Mouse (Mus musculus) megakaryocyte progenitor cell, adult 5-6 weeks (primary cell): Measurements from ENCODE around the gene Gpbar1. TPM values are rescaled to one million over a fixed set of nuclear protein-coding genes. Genes with fewer than 3 reads are reported as not detected.
"Not testable (repeated sequence)": the region's sequence is repeated elsewhere in the genome, so short reads cannot be mapped to it uniquely, and the experiment has no call there.

Experiments
- ATAC-seq: replicated peaks from 2 replicates; pipeline ENCODE4 v1.8.0; 2016; ENCODE audit warnings: mild to moderate bottlenecking, moderate TSS enrichment, inconsistent platforms; ENCODE audit not compliant: poor library complexity
- total RNA-seq, 2 experiments: library from RNA; stranded (forward) in 1 of 2; stranded (reverse) in 1 of 2; fragments of 157-497, 149-512 nt in 1 of 2; fragments of 200-1000 nt in 1 of 2; gene quantifications; 2 replicates each; pipeline versions ENCODE4 v1.2.3 to v1.2.4; 2015 to 2017

The Gpbar1 gene
- total RNA-seq, 2 experiments from 2014 or later = not detected

GRCm38 (mm10) chr1:74314796-74315195, 36.4 kb downstream of the Gpbar1 start:
- no peak for ATAC-seq

- ATAC-seq = no peak
Observed at GRCm38 (mm10) chr1:74316114-74316827, 37.9 kb downstream of the Gpbar1 start.

DNA sequence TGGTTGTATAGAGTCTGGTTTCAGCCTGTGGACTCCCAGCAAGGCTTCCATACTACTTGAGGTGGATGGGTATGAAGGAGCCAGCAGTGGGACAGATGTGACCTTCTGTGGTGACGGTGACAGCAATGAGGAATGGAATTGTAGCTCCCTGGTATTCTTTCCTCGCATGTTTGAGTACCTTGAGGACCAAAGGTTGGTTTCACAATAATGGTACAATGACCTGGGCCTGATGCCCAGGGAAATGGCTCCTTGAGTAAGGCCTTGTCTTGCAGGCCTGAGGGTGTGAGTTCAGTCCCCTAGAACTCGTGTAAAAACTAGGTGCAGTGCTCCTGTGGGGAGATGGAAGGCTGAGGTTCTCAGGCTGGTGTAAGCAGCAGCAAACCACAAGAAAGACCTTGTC, 40.4 kb downstream of the Gpbar1 start:
- no peak for ATAC-seq

GRCm38 (mm10) chr1:74321396-74321795, 43.0 kb downstream of the Gpbar1 start:
- no peak for ATAC-seq

DNA sequence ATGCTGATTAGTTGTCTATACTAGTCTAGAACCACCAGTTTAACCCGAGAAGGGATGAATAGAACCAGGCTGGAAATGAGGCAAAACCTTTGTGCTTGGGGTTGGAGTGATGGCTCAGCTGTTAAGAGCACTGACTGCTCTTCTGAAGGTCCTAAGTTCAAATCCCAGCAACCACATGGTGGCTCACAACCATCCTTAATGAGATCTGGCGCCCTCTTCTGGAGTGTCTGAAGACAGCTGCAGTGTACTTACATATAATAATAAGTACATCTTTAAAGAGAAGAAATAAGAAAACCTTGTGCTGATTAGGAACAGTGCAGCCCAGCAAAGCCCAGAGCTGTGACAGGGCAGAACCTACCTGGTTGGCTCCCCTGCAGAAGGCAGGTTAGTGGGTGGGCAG, 48.6 kb downstream of the Gpbar1 start:
- not testable (repeated sequence) for ATAC-seq

Other genes with a start within 250 kb of the Gpbar1 start
- gene Tns1, start 154.1 kb upstream of the Gpbar1 start, total RNA-seq (2015) = 12.4 and 15.4 TPM in 2 replicates
- gene Tns1, start 154.1 kb upstream of the Gpbar1 start, total RNA-seq (2017) = 3.1 and 9.7 TPM in 2 replicates
- gene Rufy4, start 153.0 kb upstream of the Gpbar1 start, total RNA-seq (2015) = 0.37 and 0.72 TPM in 2 replicates
- gene Rufy4, start 153.0 kb upstream of the Gpbar1 start, total RNA-seq (2017) = 0.54 and 0.68 TPM in 2 replicates
- gene Cxcr2, start 124.6 kb upstream of the Gpbar1 start, total RNA-seq (2015) = 5.3 and 9.3 TPM in 2 replicates
- gene Cxcr2, start 124.6 kb upstream of the Gpbar1 start, total RNA-seq (2017) = 9.5 and 10.7 TPM in 2 replicates
- gene Cxcr1, start 83.9 kb upstream of the Gpbar1 start, total RNA-seq (2015) = not detected in 2 replicates
- not detected in 2 replicates for gene Cxcr1, start 83.9 kb upstream of the Gpbar1 start, total RNA-seq (2017)
- gene Arpc2, start 42.5 kb upstream of the Gpbar1 start, total RNA-seq (2015) = 802 and 912 TPM in 2 replicates
- gene Arpc2, start 42.5 kb upstream of the Gpbar1 start, total RNA-seq (2017) = 414 and 435 TPM in 2 replicates
- 45.3 and 49.7 TPM in 2 replicates for gene Aamp, start 6.2 kb downstream of the Gpbar1 start, total RNA-seq (2015)
- gene Aamp, start 6.2 kb downstream of the Gpbar1 start, total RNA-seq (2017) = 98.1 and 104 TPM in 2 replicates
- 29.8 and 32.4 TPM in 2 replicates for gene Pnkd, start 6.4 kb downstream of the Gpbar1 start, total RNA-seq (2015)
- 11.2 and 21.6 TPM in 2 replicates for gene Pnkd, start 6.4 kb downstream of the Gpbar1 start, total RNA-seq (2017)
- 13.6 and 13.8 TPM in 2 replicates for gene Tmbim1, start 27.1 kb downstream of the Gpbar1 start, total RNA-seq (2015)
- gene Tmbim1, start 27.1 kb downstream of the Gpbar1 start, total RNA-seq (2017) = 14.0 and 18.4 TPM in 2 replicates
- gene Catip, start 83.6 kb downstream of the Gpbar1 start, total RNA-seq (2015) = 0.37 TPM in 1 of 2 replicates, not detected in the other
- not detected in 2 replicates for gene Catip, start 83.6 kb downstream of the Gpbar1 start, total RNA-seq (2017)
- gene Slc11a1, start 96.6 kb downstream of the Gpbar1 start, total RNA-seq (2015) = 2.1 and 3.8 TPM in 2 replicates
- 0.95 and 1.7 TPM in 2 replicates for gene Slc11a1, start 96.6 kb downstream of the Gpbar1 start, total RNA-seq (2017)
- gene Ctdsp1, start 113.0 kb downstream of the Gpbar1 start, total RNA-seq (2015) = 79.1 and 89.1 TPM in 2 replicates
- gene Ctdsp1, start 113.0 kb downstream of the Gpbar1 start, total RNA-seq (2017) = 33.0 and 33.2 TPM in 2 replicates
- gene Vil1, start 130.8 kb downstream of the Gpbar1 start, total RNA-seq (2015) = not detected in 2 replicates
- gene Vil1, start 130.8 kb downstream of the Gpbar1 start, total RNA-seq (2017) = not detected in 2 replicates
- gene Cnot9, start 227.5 kb downstream of the Gpbar1 start, total RNA-seq (2015) = 58.9 and 65.3 TPM in 2 replicates
- gene Cnot9, start 227.5 kb downstream of the Gpbar1 start, total RNA-seq (2017) = 70.1 and 87.8 TPM in 2 replicates